Mouse (Mus musculus) ES-CJ7 (cell line): ENCODE results near the gene Supt20.

Source experiments
- DNase-seq: peaks from one replicate; pipeline ENCODE4 v3.0.0; 2011; ENCODE audit warnings: low read depth, low spot score

The Supt20 gene

DNA sequence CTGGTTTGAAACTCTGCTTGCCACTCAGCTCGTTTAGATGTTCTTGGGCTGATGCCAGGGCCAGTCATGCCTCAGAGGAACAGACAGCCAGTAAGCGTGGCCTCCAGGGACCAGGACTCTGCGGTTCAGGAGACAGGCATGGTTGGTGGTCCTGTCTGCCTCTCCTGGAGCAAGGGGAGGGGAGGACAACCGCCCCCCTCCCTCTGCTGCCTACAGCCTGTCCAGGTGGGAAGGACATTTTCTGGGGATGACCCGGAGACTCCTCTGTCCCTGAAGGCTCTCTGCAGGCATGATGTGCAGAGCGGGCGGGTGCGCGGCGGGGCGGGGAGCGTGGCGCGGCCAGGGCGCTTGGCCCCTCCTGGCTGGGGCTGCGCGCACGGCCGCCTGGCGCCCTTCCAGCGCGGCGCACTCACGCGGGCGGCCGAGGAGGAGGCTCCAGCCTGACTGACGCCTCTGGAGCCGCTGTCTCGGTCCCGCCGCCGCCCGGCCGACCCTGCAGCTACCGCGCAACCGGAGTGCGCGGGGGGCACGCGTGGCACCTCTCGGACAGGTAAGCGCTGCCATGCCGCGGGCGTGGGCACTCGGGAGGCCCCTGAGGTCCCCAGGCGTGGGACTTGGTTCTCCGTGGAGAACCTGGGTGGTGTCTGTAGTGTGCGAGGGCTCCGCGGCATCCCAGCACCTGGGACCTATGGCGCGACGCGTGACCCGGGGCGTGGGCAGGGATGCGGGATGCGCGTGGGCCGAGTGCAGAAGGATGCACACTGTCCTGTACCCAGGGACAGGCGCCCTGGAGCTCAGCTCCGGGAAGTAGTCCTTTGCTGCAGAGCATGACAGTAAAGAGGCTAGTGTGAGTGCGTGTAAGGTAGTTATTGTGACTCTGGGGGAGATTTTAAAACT lies 62.8 kb downstream of the Supt20 start, which contains the start of gene Smad9:
Gene Smad9, plus strand, starts transcription at position 438 of the 897 bp plus-strand sequence.
- DNase-seq: no peak

DNA sequence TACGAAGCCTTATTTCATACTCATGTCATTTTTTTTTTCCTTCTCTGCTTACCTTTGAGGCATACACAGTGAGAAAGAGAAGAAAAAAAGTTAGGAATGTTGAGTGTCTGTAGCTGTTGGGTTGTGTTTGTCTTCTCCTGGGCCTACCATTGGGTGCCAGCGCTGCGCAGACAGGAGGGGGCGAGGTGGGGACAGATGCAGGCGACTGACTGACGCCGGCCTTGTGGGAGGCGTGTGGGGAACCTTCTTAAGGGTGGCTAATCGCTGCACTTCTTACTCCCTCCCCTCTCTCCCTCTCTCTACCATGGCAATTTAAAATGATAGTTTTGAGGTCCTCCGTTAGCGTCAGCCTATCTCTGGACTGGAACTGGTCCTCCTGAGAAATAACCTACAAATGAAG lies 63.5 kb downstream of the Supt20 start:
- no peak for DNase-seq

DNA sequence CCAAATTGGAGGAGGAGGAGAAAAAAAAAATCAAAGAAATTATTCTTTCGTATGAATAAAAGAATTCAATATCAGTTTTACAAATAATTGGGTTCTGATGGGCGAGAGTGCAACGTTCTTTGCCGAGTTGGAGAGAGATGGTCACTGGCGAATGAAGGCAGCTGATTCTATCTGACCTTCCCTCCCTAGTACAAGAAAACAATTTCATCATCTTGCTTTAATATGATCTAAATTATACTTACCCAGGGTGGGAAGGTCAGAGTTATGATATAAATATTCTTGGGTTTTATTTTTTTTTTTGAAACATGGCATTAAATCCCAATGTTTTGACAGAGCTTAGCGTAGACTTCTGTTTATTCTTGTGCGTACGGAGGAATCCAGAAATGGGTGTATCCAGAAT lies 64.8 kb downstream of the Supt20 start:
- no peak for DNase-seq

DNA sequence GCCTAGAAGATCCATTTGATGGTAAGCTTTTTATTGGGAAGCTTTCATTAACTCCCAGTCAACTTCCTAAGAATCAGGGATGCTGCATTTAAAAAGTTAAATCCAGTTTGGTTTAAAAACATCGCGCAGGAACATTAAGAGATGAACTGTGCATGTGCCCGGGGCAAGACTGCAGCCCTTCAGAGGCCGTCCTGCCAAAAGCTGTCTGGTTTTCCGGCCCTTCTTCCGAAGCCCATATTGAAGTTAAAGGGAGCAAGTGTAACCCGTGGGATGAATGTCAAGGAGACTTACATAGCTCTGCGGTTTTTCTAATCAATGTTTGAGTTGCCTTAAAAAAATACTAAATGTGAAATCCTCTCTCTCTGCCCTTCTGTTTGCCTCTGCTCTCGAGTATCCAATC lies 66.6 kb downstream of the Supt20 start:
- no peak for DNase-seq

DNA sequence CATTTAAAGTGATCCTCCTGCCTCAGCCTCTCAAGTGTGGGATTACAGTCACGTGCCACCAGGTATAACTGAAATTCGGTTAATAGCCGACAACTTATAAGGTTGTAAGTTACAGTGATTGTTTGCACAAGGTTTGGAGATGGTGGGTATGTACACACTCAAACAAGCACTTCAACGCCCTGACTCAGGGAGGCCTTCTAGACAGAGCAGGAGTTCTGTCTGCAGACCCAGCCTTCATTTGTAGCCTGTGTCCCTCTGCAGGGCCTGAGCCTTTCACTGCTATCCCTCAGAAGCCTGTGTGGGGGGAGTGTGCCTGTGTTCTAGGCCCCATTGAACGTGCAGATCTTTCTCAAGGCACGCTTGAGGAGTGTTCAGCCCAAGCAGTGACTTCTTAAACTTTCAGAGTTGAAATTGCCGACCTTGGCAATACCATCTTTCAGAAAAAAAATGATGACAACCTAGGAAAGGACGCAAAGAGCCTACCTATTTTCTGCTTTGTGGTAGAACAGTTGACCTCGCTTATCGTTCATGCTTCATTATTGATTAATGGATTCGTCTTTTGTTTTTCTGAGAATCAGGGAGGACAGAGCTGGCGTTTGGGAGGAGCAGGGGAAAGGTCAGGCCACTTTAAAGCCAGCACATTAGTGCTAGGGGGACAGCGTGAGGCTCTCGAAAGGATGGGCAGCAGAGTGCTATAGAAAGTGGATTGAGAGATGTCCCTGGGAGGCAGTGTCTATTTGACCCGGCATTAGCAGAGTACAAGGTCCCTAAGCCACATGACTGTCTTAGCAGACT lies 67.9 kb downstream of the Supt20 start:
- no peak for DNase-seq

DNA sequence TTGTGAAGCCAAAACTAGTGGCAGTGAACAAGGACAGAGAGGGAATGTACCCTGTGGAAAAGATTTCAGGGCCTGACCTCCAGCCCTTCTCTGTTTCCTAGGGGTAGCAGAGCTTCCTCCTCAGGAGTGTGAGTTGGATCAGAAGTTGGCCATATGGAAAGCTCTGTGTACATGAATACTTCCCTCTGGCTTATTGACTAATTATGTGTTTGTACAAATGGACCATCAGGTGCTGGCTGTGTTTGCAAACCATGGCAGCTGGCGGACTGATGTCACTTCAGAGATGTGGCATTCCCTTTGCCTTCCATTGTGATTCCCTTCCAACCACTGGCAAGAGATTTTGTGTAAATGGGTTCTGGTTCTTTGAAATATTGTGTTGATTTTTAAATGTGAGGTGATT lies 68.7 kb downstream of the Supt20 start:
- no peak for DNase-seq

DNA sequence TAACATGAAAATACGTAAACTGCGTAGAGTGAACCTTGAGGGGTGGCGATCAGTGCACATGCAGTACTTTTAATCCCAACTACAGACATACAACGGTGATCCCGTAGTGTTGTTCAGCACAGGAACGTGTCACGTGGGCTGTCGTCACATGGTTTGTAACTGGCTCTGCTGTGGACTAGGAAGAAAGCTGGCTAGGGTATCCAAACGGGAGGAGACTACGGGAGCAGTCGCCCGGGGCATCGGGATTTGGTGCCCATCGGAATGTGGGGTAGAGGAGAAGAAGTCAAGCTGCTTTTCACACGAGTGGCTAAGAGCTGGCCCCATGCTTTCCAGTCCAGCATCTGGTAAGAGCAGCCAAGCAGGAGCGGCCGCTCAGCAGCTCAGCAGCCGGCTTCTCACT lies 71.8 kb downstream of the Supt20 start:
- peak; percentile 48 for DNase-seq

DNA sequence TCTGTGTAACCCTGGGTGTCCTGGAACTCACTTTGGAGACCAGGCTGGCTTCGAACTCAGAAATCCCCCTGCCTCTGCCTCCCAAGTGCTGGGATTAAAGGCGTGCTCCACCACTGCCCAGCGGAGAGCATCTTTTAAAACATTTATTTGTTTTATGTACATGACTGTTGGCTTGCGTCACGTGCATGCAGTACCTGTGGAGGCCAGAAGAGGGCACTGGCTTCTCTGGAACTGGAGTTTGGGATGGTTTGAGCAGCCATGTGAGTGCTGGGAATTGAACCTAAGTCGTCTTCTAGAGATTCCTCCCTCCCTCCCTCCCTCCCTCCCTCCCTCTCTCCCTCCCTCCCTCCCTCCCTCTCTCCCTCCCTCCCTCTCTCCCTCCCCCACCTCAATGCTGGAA lies 72.9 kb downstream of the Supt20 start:
- peak; percentile 80 for DNase-seq

DNA sequence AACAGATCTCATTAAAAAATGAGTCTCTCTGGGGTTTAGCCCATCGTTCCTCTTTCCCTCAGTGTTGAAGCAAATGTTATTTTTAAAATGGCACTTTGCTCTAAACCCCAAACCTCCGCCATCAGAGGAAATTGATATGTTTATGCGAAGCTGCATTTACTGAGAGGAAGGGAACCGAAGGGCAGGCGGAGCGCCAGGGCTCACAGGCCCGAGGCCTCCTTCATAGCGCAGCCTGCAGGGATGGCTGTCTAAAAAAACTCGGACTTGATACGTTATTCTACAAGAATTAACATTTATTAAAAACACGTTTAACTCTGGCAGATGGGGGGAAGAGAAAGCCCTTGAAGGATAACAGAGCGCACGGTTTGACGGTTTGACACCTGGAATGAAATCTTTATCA lies 73.4 kb downstream of the Supt20 start:
- DNase-seq: no peak

DNA sequence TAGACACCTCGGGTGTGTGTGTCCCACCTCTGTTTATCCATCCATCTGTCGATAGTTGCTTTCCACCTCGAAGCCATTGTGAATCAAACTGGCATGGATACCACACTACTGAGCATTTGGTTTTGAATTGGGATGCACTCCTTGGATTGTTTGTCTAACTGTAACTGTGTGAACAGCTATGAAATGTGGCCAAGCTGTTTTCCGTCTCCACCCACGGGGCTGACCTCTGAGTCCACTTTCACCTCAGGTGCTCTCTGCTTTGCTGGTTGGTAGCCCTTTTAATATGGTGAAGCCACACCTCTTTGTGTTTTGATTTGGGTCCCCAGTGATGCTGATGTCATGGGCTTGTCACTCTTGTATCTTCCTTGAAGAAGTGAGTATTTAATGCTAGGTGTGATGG lies 74.2 kb downstream of the Supt20 start:
- DNase-seq: no peak

DNA sequence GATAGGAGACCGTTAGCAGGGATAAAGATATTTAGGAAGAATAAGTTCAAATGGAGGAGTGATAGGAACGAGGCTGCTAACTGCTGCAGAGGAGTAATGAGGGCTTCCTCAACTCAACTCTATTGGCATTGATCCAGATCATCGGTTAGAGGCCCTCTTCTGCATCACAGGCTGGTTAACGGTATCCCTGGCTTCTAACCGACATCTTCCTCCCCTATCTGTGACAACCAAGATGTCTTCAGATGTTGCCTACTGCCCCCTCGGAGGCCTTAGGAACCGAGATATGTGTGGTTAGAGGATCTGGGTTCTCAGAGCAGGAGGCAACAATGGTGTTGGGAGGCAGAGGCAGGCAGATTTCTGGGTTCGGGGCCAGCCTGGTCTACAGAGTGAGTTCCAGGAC lies 76.0 kb downstream of the Supt20 start:
- DNase-seq: no peak

DNA sequence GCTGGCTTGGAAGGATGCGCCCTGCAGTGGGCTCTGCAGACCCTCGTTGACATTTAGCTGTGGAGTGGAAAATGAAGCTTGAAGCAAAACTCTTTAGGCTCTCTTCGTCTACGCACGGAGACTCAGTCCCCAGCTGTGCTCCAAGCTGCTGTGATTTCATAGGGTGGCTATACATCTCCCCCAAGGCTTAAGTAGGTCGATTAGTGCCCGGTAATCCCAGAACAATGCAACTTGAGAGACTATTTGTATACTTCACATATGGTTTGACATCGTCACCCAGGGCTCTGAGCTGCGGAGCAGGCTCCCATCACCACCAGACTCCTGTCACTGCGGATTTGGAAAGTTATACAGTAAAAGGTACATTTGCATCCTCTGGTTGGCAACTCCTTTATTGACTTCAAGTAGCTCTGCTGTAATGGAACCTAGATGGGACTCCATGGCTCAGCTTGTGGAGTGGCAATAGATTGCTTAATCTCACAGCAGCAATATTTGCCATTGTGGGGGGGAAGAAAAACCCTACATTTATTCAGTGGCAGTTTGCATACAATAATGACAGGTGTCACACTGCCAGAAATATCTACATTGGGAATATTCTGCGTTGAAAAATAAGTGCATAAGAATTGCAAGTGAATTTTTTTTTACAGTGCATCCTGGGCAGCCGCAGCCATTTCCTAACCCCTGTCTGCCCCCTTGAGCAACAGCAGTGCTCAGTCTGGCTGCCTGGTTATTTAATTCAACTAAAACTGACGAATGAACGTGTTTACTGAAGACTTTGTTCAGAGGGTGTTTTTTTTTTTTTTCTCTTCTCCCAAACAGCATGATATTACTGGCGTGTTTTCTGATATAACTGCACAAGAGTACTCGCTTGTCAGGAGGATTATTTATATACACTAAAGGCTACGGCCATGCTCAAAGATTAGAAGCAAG lies 77.0 kb downstream of the Supt20 start:
- DNase-seq: no peak

DNA sequence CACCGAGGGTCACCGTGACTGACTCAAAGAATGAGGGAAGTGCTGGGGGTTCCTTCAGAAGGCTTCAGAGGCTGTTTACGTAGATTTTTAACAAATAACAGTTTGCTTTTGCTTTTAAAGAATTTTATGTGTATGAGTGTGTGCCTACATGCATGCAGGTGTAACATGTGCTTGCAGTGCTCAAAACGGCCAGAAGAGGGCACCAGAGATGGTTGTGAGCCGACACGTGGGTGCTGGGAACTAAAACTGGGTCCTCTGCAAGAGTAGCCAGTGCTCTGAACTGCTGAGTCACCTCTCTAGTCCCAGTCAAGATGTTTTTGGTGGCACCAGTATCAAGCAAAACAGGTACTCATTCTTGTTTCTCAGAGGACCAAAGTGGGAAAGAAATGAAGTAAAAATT lies 81.0 kb downstream of the Supt20 start:
- DNase-seq: peak; percentile 69

DNA sequence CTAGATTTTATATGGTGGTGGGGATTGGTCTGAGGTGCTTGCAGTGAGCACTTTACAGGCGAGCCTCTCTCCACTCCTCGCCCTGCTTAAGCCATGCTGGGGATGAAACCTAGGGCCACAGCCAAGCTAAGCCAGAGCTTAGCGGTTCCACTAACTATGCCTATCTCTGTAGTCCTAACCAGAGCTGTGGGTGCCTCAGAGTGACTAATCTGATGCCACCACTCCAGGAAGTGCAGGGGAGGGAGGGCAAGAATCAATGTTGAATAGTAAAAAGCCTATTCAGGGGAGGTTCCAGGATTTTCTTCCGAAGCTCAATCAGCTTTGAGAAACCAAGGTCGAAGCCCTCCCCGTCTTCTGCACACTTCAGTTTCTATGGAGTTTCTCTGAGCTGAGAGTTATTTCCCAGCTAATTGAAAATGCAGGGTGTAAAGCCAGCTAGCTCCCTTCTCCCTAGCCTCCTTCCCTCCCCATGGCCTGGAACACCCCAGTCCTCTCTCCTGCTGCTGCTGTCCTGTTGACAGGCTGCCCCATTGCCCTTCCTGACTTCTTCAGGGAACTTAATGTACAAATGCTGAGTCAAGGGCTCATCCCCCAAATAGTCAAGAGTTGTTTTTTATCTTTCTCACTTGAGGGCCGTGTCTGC lies 83.5 kb downstream of the Supt20 start:
- DNase-seq: no peak
